Mouse (Mus musculus): ENCODE measurements around the gene Tssk3. TPM values are rescaled to one million over a fixed set of nuclear protein-coding genes. Genes with fewer than 3 reads are reported as not detected.

Gene Tssk3
- polyA plus RNA-seq, 1 experiment from 2014 or later, result not detected

DNA sequence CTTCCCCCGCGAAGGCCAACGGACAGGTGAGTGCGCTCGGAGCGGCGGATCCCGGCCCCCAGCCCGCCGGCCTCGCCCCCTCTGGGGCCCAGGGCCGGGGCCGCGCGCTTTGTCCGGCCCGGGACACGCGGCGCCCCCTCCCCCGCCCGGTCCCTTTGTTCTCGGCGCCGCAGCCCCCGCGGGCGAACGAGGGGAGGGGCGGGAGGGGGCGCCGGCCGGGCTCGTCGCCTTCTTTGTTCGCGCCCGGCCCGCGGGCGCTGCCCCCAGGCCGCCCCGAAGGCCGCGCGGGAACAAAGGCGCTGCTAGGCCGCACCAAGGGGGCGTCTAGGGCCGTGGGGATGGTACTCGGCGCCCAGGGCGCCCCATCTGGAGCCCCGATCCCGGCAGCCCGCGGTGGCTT is 23.1 kb upstream of the Tssk3 start:
- peak overlapping the region; percentile 100 for H3K9ac ChIP-seq (ENCODE audit: low read length)
- no peaks in the 10 kb centered on the region for H3K27me3 ChIP-seq (ENCODE audit: control insufficient read depth, insufficient read depth, low read length)
- DNase-seq (ENCODE audit: low spot score) (peak; percentile 64), ATAC-seq (ENCODE audit: insufficient read depth, low FRiP score, low TSS enrichment) (peak; percentile 17; the same call in 1 of the 2 replicates)
- peak overlapping the region; percentile 65 for H3K4me2 ChIP-seq (ENCODE audit: low read depth)
- peaks cover 7% of the 10 kb centered on the region for H3K36me3 ChIP-seq (ENCODE audit: control insufficient read depth, insufficient read depth, low read length)
- 1% methylated on average over 41 of the region's 57 CpGs for WGBS
- peak overlapping the region; percentile 72 for H3K4me3 ChIP-seq (ENCODE audit: low read depth, low read length)
- peak overlapping the region; percentile 96 for H3K27ac ChIP-seq (ENCODE audit: low read depth, low read length)
- no peaks in the 10 kb centered on the region for H3K9me3 ChIP-seq (ENCODE audit: control insufficient read depth, low read length)
- H3K4me1 ChIP-seq (ENCODE audit: control insufficient read depth, insufficient read depth, low read length), result peaks cover 23% of the 10 kb centered on the region

DNA sequence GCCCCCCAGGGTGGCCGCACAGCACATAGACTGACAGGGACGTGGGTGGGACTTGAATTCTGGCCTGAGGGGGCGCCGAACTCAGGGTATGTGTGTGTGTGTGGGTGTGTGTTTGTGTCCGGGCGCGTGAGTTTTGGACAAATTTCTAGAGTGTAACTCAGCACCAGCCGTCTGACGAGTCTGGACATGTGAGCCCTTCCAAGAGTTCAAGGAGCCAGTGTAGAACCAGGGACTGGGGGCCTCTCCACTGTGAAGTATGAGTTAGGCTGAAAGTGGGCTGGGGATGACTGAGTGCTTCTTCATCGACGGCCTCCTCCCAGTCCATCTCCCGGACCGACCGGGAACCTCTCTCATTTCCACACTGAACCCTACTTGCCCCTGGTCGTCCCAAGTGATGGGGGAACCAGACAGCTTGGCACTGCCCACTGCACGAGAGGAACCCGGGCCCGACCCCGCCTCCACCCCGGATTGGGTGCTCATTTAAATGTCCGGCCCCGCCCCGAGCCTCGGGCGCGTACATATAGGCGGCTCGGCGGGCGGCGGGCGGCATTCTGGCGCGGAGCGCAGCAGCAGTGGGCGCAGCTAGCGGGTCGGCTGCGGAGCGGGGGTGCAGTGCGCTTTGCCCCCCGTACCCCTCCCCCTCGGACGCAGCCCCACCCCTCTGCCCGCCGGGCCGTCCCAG is 22.4 kb upstream of the Tssk3 start, which contains the start of gene Marcksl1:
Gene Marcksl1, plus strand, starts transcription at position 496 of the 682 bp plus-strand sequence.
- Histone ChIP-seq H3K4me3 (ENCODE audit: low read depth, low read length) (peak within 1 kb of the TSS; percentile 72), H3K4me1 (ENCODE audit: control insufficient read depth, insufficient read depth, low read length) (peaks cover 23% of the 10 kb centered on the region), H3K9me3 (ENCODE audit: control insufficient read depth, low read length) (no peaks in the 10 kb centered on the region), H3K27me3 (ENCODE audit: control insufficient read depth, insufficient read depth, low read length) (no peaks in the 10 kb centered on the region), H3K9ac (ENCODE audit: low read length) (peak within 1 kb of the TSS; percentile 100), H3K4me2 (ENCODE audit: low read depth) (peak within 1 kb of the TSS; percentile 65), H3K27ac (ENCODE audit: low read depth, low read length) (peak within 1 kb of the TSS; percentile 96), H3K36me3 (ENCODE audit: control insufficient read depth, insufficient read depth, low read length) (peaks cover 7% of the 10 kb centered on the region)
- ATAC-seq (ENCODE audit: insufficient read depth, low FRiP score, low TSS enrichment) (peak; percentile 81), DNase-seq (ENCODE audit: low spot score) (peak; percentile 92)
- WGBS, result 8% methylated on average over 41 of the region's 47 CpGs

DNA sequence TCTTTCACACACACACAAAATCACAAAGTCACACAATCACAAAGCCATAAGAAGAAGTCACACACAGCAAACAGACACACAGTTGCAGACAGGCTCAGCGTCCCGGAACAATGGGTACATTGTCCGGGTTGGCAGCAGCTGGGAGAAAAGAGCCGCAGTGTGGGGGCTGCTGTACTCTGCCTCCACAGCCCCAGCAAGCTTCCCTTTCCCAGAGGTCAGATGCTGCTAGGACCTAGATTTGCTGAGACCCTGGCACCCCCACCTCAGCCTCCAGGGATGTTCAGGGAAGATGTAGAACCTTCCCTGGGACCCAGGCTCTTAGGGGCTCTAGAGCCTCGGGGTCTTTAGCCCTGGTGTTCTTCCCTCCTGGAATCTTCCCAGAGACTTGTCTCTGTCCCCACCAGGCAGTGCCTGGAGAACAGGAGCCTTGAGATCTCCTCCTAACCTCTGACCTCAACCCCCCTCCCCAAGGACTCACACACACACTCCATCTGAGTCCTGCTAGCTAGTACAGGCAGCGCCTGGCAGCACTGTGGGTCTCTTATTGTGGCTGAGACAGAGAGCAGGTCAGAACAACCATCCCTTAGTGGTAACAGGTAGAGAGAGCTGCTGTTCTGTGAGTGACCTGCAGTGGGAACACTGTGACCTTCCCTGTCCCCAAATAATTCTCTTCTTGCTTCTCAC is 20.7 kb upstream of the Tssk3 start:
- peak overlapping the region; percentile 83 for H3K27ac ChIP-seq (ENCODE audit: low read depth, low read length)
- no peaks in the 10 kb centered on the region for H3K27me3 ChIP-seq (ENCODE audit: control insufficient read depth, insufficient read depth, low read length)
- DNase-seq (ENCODE audit: low spot score) (peak; percentile 60), ATAC-seq (ENCODE audit: insufficient read depth, low FRiP score, low TSS enrichment) (no peak)
- no peaks in the 10 kb centered on the region for H3K9me3 ChIP-seq (ENCODE audit: control insufficient read depth, low read length)
- H3K4me3 ChIP-seq (ENCODE audit: low read depth, low read length), result no peak overlapping the region
- H3K4me1 ChIP-seq (ENCODE audit: control insufficient read depth, insufficient read depth, low read length), result peaks cover 23% of the 10 kb centered on the region
- peak overlapping the region; percentile 18; the same call in 1 of the 2 replicates for H3K9ac ChIP-seq (ENCODE audit: low read length)
- peak overlapping the region; percentile 15; the same call in 1 of the 2 replicates for H3K4me2 ChIP-seq (ENCODE audit: low read depth)
- 30% methylated on average over 6 of the region's 6 CpGs for WGBS
- 0 out of 2 replicates have a peak, but pooled peaks cover 2% of the 10 kb centered on the region for H3K36me3 ChIP-seq (ENCODE audit: control insufficient read depth, insufficient read depth, low read length)

DNA sequence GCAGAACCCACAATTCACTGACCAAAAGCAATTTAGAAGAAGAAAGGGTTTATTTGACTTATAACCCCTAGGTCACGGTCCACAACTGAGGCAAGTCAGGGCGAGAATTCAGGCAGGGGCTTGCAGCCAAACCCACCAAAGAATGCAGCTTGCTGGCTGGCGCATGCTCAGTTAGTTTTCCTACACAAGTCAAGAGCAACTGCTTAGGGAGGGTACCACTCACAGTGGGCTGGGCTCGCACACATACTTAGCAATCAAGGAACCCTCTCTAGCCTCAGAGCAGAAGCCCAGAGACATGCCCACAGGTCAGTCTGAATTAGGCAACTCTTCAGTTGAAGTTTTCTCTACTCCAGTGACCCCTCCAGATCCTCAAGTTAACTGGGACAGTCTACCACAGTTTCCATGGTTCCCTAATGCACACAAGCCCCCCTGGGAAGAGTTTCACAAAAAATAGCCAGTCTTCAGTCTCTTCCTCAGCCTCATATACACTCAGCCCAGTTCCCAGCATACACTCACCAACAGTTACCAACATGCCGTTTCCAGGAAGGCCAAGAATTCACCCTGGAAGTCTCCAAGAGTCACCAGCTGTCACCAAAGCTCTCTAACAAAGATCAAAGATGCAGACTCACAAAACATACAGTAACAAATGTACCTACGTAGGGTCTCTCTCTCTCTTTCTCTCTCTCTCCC is 20.0 kb upstream of the Tssk3 start:
- Histone ChIP-seq H3K4me1 (ENCODE audit: control insufficient read depth, insufficient read depth, low read length) (peaks cover 23% of the 10 kb centered on the region), H3K27ac (ENCODE audit: low read depth, low read length) (peak overlapping the region; percentile 83), H3K4me2 (ENCODE audit: low read depth) (no peak overlapping the region; the same call in 1 of the 2 replicates), H3K36me3 (ENCODE audit: control insufficient read depth, insufficient read depth, low read length) (0 out of 2 replicates have a peak, but pooled peaks cover 2% of the 10 kb centered on the region), H3K9ac (ENCODE audit: low read length) (0 out of 2 replicates have a peak overlapping the region, but pooled peaks have one; percentile 18), H3K9me3 (ENCODE audit: control insufficient read depth, low read length) (no peaks in the 10 kb centered on the region), H3K27me3 (ENCODE audit: control insufficient read depth, insufficient read depth, low read length) (no peaks in the 10 kb centered on the region), H3K4me3 (ENCODE audit: low read depth, low read length) (no peak overlapping the region)
- no peak for ATAC-seq (ENCODE audit: insufficient read depth, low FRiP score, low TSS enrichment)
- DNase-seq (ENCODE audit: low spot score), result no peak
- WGBS, result 49% methylated on average over 6 of the region's 6 CpGs

DNA sequence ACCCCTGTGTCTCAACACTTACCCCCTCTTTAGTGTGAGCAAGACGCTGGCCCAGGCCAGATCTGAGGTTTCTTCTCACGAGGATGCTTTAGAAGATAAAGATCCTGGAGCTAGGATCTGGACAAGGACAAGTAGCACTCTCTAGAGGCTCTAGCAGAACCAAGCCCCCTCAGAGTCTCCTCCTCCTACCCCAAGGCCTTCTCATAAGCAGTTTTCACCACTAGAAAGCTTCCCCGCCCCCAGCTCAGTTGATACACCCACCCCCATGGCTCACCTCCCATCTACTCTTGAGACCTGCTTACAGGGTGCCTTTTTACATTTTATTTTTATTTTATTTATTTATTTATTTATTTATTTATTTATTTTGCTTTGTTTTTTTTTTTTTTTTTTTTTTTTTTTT is 18.8 kb upstream of the Tssk3 start:
- no peak for DNase-seq (ENCODE audit: low spot score)
- Histone ChIP-seq H3K9ac (ENCODE audit: low read length) (no peak overlapping the region), H3K4me3 (ENCODE audit: low read depth, low read length) (no peak overlapping the region), H3K27me3 (ENCODE audit: control insufficient read depth, insufficient read depth, low read length) (no peaks in the 10 kb centered on the region), H3K36me3 (ENCODE audit: control insufficient read depth, insufficient read depth, low read length) (no peaks in the 10 kb centered on the region), H3K4me1 (ENCODE audit: control insufficient read depth, insufficient read depth, low read length) (peaks cover 21% of the 10 kb centered on the region), H3K4me2 (ENCODE audit: low read depth) (no peak overlapping the region), H3K27ac (ENCODE audit: low read depth, low read length) (0 out of 2 replicates have a peak overlapping the region, but pooled peaks have one; percentile 14), H3K9me3 (ENCODE audit: control insufficient read depth, low read length) (no peaks in the 10 kb centered on the region)
- whole genome bisulfite sequencing, result 75% methylated on average over 3 of the region's 3 CpGs
- ATAC-seq (ENCODE audit: insufficient read depth, low FRiP score, low TSS enrichment), result no peak

DNA sequence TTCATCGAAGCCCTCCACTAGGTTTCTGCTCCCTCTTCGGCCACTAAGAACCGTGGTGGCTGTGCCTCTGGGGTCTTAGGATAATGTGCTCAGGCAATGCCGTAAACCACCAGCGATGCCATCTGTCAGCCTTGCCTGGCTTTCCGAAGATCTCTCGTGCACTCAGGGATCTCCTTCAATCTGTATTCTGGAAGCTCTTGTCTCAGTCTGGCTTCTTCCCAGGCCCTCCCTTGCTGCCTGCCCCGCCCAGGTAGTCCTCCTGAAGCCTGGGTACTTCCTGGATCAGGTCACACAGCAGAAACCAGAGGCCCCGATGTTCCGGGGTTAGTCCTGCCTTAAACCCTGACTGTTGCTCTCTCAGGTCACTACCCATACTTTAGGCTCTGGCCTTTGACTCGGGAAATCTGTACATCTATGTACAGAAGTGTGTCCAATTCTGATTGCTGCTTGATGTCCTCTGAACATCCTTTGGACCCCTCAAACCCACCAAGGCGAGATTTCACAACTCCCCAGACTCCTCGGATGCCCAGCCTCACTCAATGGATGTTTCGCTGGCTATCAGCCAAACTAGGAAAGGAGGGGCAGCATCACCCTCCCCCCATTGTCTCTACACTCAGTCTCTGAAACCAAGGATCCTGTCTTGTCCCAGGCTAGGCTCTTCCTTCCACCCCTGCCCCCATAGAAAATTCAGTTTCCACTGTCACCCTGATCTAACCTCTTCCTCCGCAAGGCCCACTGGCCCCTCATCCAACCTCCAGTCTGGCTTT is 18.2 kb upstream of the Tssk3 start:
- H3K4me3 ChIP-seq (ENCODE audit: low read depth, low read length), result no peak overlapping the region
- ATAC-seq (ENCODE audit: insufficient read depth, low FRiP score, low TSS enrichment) (no peak), DNase-seq (ENCODE audit: low spot score) (no peak)
- H3K9ac ChIP-seq (ENCODE audit: low read length), result no peak overlapping the region
- H3K4me2 ChIP-seq (ENCODE audit: low read depth), result no peak overlapping the region
- no peaks in the 10 kb centered on the region for H3K36me3 ChIP-seq (ENCODE audit: control insufficient read depth, insufficient read depth, low read length)
- H3K27me3 ChIP-seq (ENCODE audit: control insufficient read depth, insufficient read depth, low read length), result no peaks in the 10 kb centered on the region
- 62% methylated on average over 15 of the region's 15 CpGs for WGBS
- H3K27ac ChIP-seq (ENCODE audit: low read depth, low read length), result 0 out of 2 replicates have a peak overlapping the region, but pooled peaks have one; percentile 14
- H3K9me3 ChIP-seq (ENCODE audit: control insufficient read depth, low read length), result no peaks in the 10 kb centered on the region
- H3K4me1 ChIP-seq (ENCODE audit: control insufficient read depth, insufficient read depth, low read length), result peaks cover 21% of the 10 kb centered on the region

DNA sequence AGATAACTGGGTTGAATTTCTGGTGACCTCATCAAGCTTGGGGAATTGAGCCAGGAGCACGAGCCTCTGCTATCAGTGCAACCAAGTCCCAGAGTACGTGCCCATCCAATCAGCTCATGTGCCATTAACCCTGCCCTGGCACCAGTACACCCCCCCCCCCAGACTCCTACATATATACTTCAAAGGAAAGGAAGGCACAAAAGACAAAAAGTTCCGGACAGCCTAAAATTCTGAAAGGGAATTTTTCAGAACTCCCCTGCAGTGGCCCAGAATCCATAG is 17.4 kb upstream of the Tssk3 start:
- Histone ChIP-seq H3K4me1 (ENCODE audit: control insufficient read depth, insufficient read depth, low read length) (peaks cover 21% of the 10 kb centered on the region), H3K27ac (ENCODE audit: low read depth, low read length) (no peak overlapping the region)
- WGBS, result 66% methylated on average over 3 of the region's 3 CpGs

More for the DNA sequence above, 17.4 kb upstream of the Tssk3 start:
- Histone ChIP-seq H3K4me3 (ENCODE audit: low read depth, low read length) (no peak overlapping the region), H3K27me3 (ENCODE audit: control insufficient read depth, insufficient read depth, low read length) (no peaks in the 10 kb centered on the region), H3K4me2 (ENCODE audit: low read depth) (no peak overlapping the region), H3K36me3 (ENCODE audit: control insufficient read depth, insufficient read depth, low read length) (no peaks in the 10 kb centered on the region), H3K9me3 (ENCODE audit: control insufficient read depth, low read length) (no peaks in the 10 kb centered on the region), H3K9ac (ENCODE audit: low read length) (no peak overlapping the region)
- DNase-seq (ENCODE audit: low spot score), result no peak
- no peak for ATAC-seq (ENCODE audit: insufficient read depth, low FRiP score, low TSS enrichment)
